Mouse (Mus musculus) hindbrain, embryonic 13.5 days (tissue): Measurements from ENCODE around the gene Skp2. TPM values are rescaled to one million over a fixed set of nuclear protein-coding genes. Genes with fewer than 3 reads are reported as not detected.

Source experiments
- ATAC-seq: fragments of 200-750 bp; cut with Nextera tagmentation; 2 replicates; pipeline ENCODE4 v1.8.0; 2017; ENCODE audit warnings: moderate TSS enrichment; ENCODE audit not compliant: low FRiP score
- H3K27ac ChIP-seq: fragments of 300-500 bp; sonication (generic); 2 replicates; pipeline ENCODE4 v1.5.1; 2015; ENCODE audit warnings: inconsistent platforms, mild to moderate bottlenecking, moderate library complexity
- H3K27me3 ChIP-seq: fragments of 300-500 bp; sonication (generic); 2 replicates; pipeline ENCODE4 v1.6.1; 2015; ENCODE audit warnings: mild to moderate bottlenecking, inconsistent platforms
- H3K36me3 ChIP-seq: fragments of 300-500 bp; sonication (generic); 2 replicates; pipeline ENCODE4 v1.6.1; 2015; ENCODE audit warnings: mild to moderate bottlenecking, inconsistent platforms
- H3K4me1 ChIP-seq: fragments of 300-500 bp; sonication (generic); replicated peaks from 2 replicates; pipeline ENCODE4 v1.6.1; 2015; ENCODE audit warnings: inconsistent platforms
- H3K4me2 ChIP-seq: fragments of 300-500 bp; sonication (generic); 2 replicates; pipeline ENCODE4 v1.6.1; 2015; ENCODE audit warnings: inconsistent platforms, mild to moderate bottlenecking, moderate library complexity
- H3K4me3 ChIP-seq: fragments of 300-500 bp; sonication (generic); 2 replicates; pipeline ENCODE4 v1.5.1; 2015; ENCODE audit warnings: mild to moderate bottlenecking, inconsistent platforms
- H3K9ac ChIP-seq: fragments of 300-500 bp; sonication (generic); 2 replicates; pipeline ENCODE4 v1.6.1; 2015; ENCODE audit warnings: mild to moderate bottlenecking, inconsistent platforms
- H3K9me3 ChIP-seq: fragments of 300-500 bp; sonication (generic); 2 replicates; pipeline ENCODE4 v1.6.1; 2016; ENCODE audit warnings: inconsistent platforms
- WGBS: fragments of 180-500 bp; shearing (Covaris S2); methylation state at CpG from one replicate; pipeline ENCODE4 v1.1.7; 2015; 5-methylcytosine and 5-hydroxymethylcytosine counted together
- polyA plus RNA-seq: library from polyadenylated mRNA; unstranded; fragments of >200 nt; fragmentation: Nextera tagmentation; extraction: Ambion mirVana; gene quantifications from 2 replicates; pipeline ENCODE4 v1.2.1, GENCODE M21; 2015

The Skp2 gene
- polyA plus RNA-seq, 1 experiment from 2014 or later = 26.0 TPM

DNA sequence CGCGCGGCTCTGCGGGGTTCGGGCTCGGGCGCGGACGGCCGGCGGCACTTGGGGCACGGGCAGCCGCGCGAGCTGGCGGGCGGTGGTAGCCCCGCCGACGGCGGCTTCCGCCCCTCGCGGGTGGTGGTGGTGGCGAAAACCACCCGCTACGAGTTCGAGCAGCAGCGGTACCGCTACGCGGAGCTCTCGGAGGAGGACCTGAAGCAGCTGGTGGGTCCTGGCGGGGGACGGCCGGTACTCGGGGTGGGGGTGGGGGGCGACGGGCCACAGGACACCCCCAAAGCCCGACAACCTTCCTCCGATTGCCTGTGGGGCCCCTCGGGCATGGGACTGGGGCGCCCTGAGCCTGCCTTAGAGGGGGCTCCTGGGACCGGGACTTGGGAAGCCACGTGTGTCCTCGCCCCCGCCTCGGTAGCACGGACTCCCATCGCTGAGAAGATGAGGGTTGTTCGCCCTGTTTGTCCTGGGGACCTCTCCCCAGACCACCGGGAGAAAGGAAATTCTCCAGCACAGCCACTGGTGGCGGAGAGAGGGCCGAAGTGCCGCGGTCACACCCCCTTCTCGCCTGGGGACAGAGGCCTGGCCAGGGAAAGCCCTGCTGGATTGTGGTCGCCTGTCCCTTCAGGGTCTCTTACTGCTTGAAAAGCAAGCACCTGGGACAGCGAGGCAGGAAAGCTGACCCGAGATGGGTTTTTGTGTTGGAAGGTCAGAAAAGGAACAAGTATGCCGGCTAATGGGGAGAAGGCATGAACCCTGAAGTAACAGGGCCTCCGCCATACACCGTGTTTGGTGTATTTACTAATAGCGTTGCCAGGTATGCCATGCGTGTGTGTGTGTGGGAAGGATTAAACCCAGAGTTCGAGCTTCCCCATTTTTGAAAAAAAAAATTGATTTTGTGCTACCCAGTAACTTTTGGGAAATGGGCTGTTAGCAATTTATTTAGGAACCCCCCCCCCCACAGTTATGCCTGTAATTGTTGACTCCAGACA is 83.4 kb downstream of the Skp2 start:
- H3K27me3 ChIP-seq = no peaks in the 10 kb centered on the region
- no peaks in the 10 kb centered on the region for H3K9me3 ChIP-seq
- WGBS = 1% methylated on average over 66 of the region's 66 CpGs
- ATAC-seq = peak; percentile 76
- H3K4me2 ChIP-seq = peak overlapping the region; percentile 60
- H3K27ac ChIP-seq = peak overlapping the region; percentile 94
- H3K4me3 ChIP-seq = peak overlapping the region; percentile 90
- H3K36me3 ChIP-seq = no peaks in the 10 kb centered on the region
- H3K4me1 ChIP-seq = peaks cover 38% of the 10 kb centered on the region
- H3K9ac ChIP-seq = peak overlapping the region; percentile 91

DNA sequence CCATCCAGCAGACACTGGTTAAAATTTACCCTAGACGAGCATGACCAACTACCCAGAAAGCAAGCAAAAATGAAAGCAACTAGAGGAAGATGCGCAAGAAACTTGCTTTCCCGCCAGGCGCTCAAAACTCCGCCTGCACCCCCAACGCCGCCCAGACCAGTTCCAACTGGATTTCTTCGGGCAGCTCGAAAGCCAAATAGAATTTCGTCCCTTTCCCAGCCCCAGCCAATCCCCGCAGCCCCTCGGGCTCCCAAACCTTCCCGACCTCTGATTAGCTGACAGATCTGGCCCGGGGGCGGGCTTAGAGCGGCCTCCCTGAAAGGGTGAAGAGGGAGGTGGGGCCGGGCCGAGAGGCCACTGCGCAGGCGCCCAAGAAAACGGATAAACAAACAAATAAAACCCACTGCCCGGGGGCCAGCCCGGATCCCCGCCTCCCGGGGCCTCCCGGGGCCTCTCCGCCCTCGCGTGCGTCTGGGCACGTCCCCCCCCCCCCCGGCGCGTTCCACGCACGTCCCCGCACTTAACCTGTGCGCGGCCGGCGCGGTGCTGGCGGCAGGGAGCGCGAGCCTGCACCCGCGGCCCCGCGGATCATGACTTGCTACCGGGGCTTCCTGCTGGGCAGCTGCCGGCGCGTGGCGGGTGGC is 84.2 kb downstream of the Skp2 start, which contains the start of gene Nadk2:
Nadk2 (plus strand) TSS at position 349 of the 644 bp plus-strand sequence.
- Histone ChIP-seq H3K27me3 (no peaks in the 10 kb centered on the region), H3K9ac (peak within 1 kb of the TSS; percentile 91), H3K36me3 (no peaks in the 10 kb centered on the region), H3K4me3 (peak within 1 kb of the TSS; percentile 90), H3K27ac (peak within 1 kb of the TSS; percentile 94), H3K9me3 (no peaks in the 10 kb centered on the region), H3K4me1 (peaks cover 38% of the 10 kb centered on the region), H3K4me2 (peak within 1 kb of the TSS; percentile 60)
- WGBS = under 1% methylated on average over 29 of the region's 54 CpGs
- ATAC-seq = peak; percentile 99

DNA sequence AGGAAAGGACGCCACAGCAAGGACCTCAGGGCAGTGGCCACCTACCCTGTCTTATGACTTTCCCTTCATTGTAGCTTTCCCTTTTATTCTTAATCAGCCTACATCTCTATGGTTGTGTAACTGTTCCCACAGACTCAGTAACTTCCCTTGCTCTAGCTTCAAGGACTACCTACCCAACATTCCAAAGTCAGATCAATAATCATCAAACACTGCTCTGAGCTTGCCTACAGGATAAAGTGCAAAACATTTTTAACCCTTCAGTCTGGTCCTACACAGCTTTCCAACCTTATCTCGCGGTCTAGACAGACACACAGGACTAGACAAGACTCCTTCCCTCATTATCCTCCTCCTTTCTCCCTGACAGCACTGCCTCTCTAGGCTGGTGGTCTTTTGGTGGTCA is 84.9 kb downstream of the Skp2 start:
- no peaks in the 10 kb centered on the region for H3K27me3 ChIP-seq
- peaks cover 35% of the 10 kb centered on the region for H3K4me1 ChIP-seq
- WGBS = 4% methylated on average over 3 of the region's 3 CpGs
- no peaks in the 10 kb centered on the region for H3K9me3 ChIP-seq
- peak overlapping the region; percentile 91 for H3K9ac ChIP-seq
- no peak; the same call in 1 of the 2 replicates for ATAC-seq
- peak overlapping the region; percentile 90 for H3K4me3 ChIP-seq
- no peaks in the 10 kb centered on the region for H3K36me3 ChIP-seq
- H3K4me2 ChIP-seq = peak overlapping the region; percentile 60
- peak overlapping the region; percentile 94 for H3K27ac ChIP-seq

DNA sequence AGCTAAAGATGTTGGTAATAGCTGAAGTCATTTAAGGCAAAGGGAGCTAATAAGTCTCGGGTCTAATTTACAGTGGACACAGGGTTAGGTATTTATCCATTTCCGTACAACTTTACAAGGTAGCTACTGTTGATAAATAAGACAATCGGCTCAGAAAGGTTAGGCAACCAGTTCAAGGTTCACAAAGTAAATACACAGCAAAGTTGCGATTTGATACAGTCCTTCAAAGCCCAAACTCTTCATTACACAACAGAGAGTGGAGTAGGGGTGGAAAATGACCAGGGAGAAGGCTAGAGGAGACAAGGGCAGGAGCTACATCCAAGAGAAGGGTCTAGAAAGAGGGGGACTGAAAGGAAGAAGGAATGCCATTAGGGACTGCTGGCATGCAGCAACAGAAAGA is 86.3 kb downstream of the Skp2 start:
- WGBS = 90% methylated on average over 4 of the region's 4 CpGs
- H3K4me2 ChIP-seq = no peak overlapping the region
- H3K27ac ChIP-seq = no peak overlapping the region
- H3K4me1 ChIP-seq = peaks cover 22% of the 10 kb centered on the region
- no peaks in the 10 kb centered on the region for H3K27me3 ChIP-seq
- no peak overlapping the region for H3K4me3 ChIP-seq
- no peak for ATAC-seq
- H3K9ac ChIP-seq = no peak overlapping the region
- H3K36me3 ChIP-seq = no peaks in the 10 kb centered on the region
- no peaks in the 10 kb centered on the region for H3K9me3 ChIP-seq

Other genes starting within 250 kb of the Skp2 start
- 14.0 and 14.4 TPM in 2 replicates for gene Ranbp3l, start 187.5 kb downstream of the Skp2 start, polyA plus RNA-seq
- gene Nadk2, start 84.2 kb downstream of the Skp2 start, polyA plus RNA-seq = 30.9 and 32.2 TPM in 2 replicates
- gene Lmbrd2, start 14.9 kb downstream of the Skp2 start, polyA plus RNA-seq = 3.8 and 6.0 TPM in 2 replicates
- not detected in 2 replicates for gene Ugt3a1, start 121.5 kb upstream of the Skp2 start, polyA plus RNA-seq
- gene Ugt3a2, start 180.1 kb upstream of the Skp2 start, polyA plus RNA-seq = not detected in 2 replicates